Mouse (Mus musculus) kidney, embryonic 15.5 days (tissue): Measurements from ENCODE around the gene Dhh. TPM values are rescaled to one million over a fixed set of nuclear protein-coding genes. Genes with fewer than 3 reads are reported as not detected.
"Not testable (repeated sequence)": the region's sequence is repeated elsewhere in the genome, so short reads cannot be mapped to it uniquely, and the experiment has no call there.

Source experiments
- ATAC-seq: fragments of 200-750 bp; cut with Nextera tagmentation; replicated peaks from 2 replicates; pipeline ENCODE4 v1.8.0; 2017; ENCODE audit warnings: moderate TSS enrichment; ENCODE audit not compliant: low FRiP score
- H3K27ac ChIP-seq: fragments of 300-500 bp; sonication (generic); 2 replicates; pipeline ENCODE4 v1.5.1; 2015; ENCODE audit warnings: mild to moderate bottlenecking, inconsistent platforms
- H3K27me3 ChIP-seq: fragments of 300-500 bp; sonication (generic); 2 replicates; pipeline ENCODE4 v1.6.1; 2015; ENCODE audit warnings: inconsistent platforms
- H3K36me3 ChIP-seq: fragments of 300-500 bp; sonication (generic); 2 replicates; pipeline ENCODE4 v1.6.1; 2015; ENCODE audit warnings: inconsistent platforms
- H3K4me1 ChIP-seq: fragments of 300-500 bp; sonication (generic); 2 replicates; pipeline ENCODE4 v1.6.1; 2015; ENCODE audit warnings: inconsistent platforms
- H3K4me2 ChIP-seq: fragments of 300-500 bp; sonication (generic); 2 replicates; pipeline ENCODE4 v1.6.1; 2015; ENCODE audit warnings: moderate library complexity, mild to moderate bottlenecking, inconsistent platforms
- H3K4me3 ChIP-seq: fragments of 300-500 bp; sonication (generic); replicated peaks from 2 replicates; pipeline ENCODE4 v1.5.1; 2015; ENCODE audit warnings: mild to moderate bottlenecking, inconsistent platforms
- H3K9ac ChIP-seq: fragments of 300-500 bp; sonication (generic); 2 replicates; pipeline ENCODE4 v1.6.1; 2015; ENCODE audit warnings: mild to moderate bottlenecking, inconsistent platforms
- H3K9me3 ChIP-seq: fragments of 300-500 bp; sonication (generic); replicated peaks from 2 replicates; pipeline ENCODE4 v1.6.1; 2016; ENCODE audit warnings: inconsistent platforms
- WGBS: fragments of 180-500 bp; shearing (Covaris S2); methylation state at CpG from one replicate; pipeline ENCODE4 v1.1.7; 2015; ENCODE audit warnings: mixed read lengths; 5-methylcytosine and 5-hydroxymethylcytosine counted together
- polyA plus RNA-seq: library from polyadenylated mRNA; unstranded; fragments of >200 nt; fragmentation: Nextera tagmentation; extraction: Ambion mirVana; gene quantifications from 2 replicates; pipeline ENCODE4 v1.2.1, GENCODE M21; 2015

Dhh gene
- polyA plus RNA-seq = 1.4 and 2.0 TPM in 2 replicates

GRCm38 (mm10) chr15:98897928-98898800, at the start of gene Dhh:
Dhh (minus strand) TSS chr15:98898540.
- WGBS = 1% methylated on average over 41 of the region's 41 CpGs
- peaks cover 78% of the 10 kb centered on the region for H3K27me3 ChIP-seq
- peak within 1 kb of the TSS; percentile 62 for H3K4me2 ChIP-seq
- no peaks in the 10 kb centered on the region for H3K9me3 ChIP-seq
- peak within 1 kb of the TSS; percentile 34 for H3K4me3 ChIP-seq
- H3K36me3 ChIP-seq = peaks cover 3% of the 10 kb centered on the region
- H3K27ac ChIP-seq = no peak within 1 kb of the TSS
- H3K4me1 ChIP-seq = peaks cover 50% of the 10 kb centered on the region
- H3K9ac ChIP-seq = peak within 1 kb of the TSS; percentile 8; the same call in 1 of the 2 replicates
- peak; percentile 52 for ATAC-seq

- H3K9ac ChIP-seq = no peak overlapping the region
- H3K4me1 ChIP-seq = peaks cover 5% of the 10 kb centered on the region
- no peak overlapping the region for H3K27ac ChIP-seq
- H3K36me3 ChIP-seq = peaks cover 16% of the 10 kb centered on the region
- no peak overlapping the region for H3K4me3 ChIP-seq
- no peak overlapping the region for H3K4me2 ChIP-seq
- no peak for ATAC-seq
- H3K9me3 ChIP-seq = no peaks in the 10 kb centered on the region
- 45% methylated on average over 3 of the region's 3 CpGs for WGBS
- no peaks in the 10 kb centered on the region for H3K27me3 ChIP-seq
These were observed 49.5 kb upstream of the Dhh start for GRCm38 (mm10) chr15:98947884-98948283.

GRCm38 (mm10) chr15:98943133-98943532, 44.8 kb upstream of the Dhh start:
- H3K27me3 ChIP-seq = no peaks in the 10 kb centered on the region
- no peaks in the 10 kb centered on the region for H3K36me3 ChIP-seq
- no peaks in the 10 kb centered on the region for H3K4me1 ChIP-seq
- no peak overlapping the region for H3K4me3 ChIP-seq
- 64% methylated on average over 4 of the region's 4 CpGs for WGBS
- no peak overlapping the region for H3K9ac ChIP-seq
- no peaks in the 10 kb centered on the region for H3K9me3 ChIP-seq
- no peak overlapping the region for H3K4me2 ChIP-seq
- no peak for ATAC-seq
- no peak overlapping the region for H3K27ac ChIP-seq

- H3K4me1 ChIP-seq = no peaks in the 10 kb centered on the region
- no peaks in the 10 kb centered on the region for H3K9me3 ChIP-seq
- H3K4me2 ChIP-seq = no peak overlapping the region
- 84% methylated on average over 4 of the region's 4 CpGs for WGBS
- ATAC-seq = no peak
- H3K27ac ChIP-seq = no peak overlapping the region
- no peaks in the 10 kb centered on the region for H3K36me3 ChIP-seq
- H3K9ac ChIP-seq = no peak overlapping the region
- no peak overlapping the region for H3K4me3 ChIP-seq
- no peaks in the 10 kb centered on the region for H3K27me3 ChIP-seq
These were observed 43.7 kb upstream of the Dhh start for GRCm38 (mm10) chr15:98942081-98942480.

GRCm38 (mm10) chr15:98941539-98941938, 43.2 kb upstream of the Dhh start:
- Histone ChIP-seq H3K36me3 (no peaks in the 10 kb centered on the region), H3K4me1 (no peaks in the 10 kb centered on the region), H3K4me3 (no peak overlapping the region), H3K9ac (no peak overlapping the region), H3K27me3 (no peaks in the 10 kb centered on the region), H3K4me2 (no peak overlapping the region), H3K27ac (no peak overlapping the region), H3K9me3 (no peaks in the 10 kb centered on the region)
- WGBS = 76% methylated on average over 2 of the region's 2 CpGs
- no peak for ATAC-seq

- ATAC-seq = no peak
- Histone ChIP-seq H3K36me3 (no peaks in the 10 kb centered on the region), H3K4me3 (no peak overlapping the region), H3K9me3 (no peaks in the 10 kb centered on the region), H3K27me3 (no peaks in the 10 kb centered on the region), H3K9ac (no peak overlapping the region), H3K4me2 (no peak overlapping the region), H3K4me1 (peaks cover 2% of the 10 kb centered on the region), H3K27ac (no peak overlapping the region)
- 76% methylated on average over 10 of the region's 10 CpGs for WGBS
These were observed 42.5 kb upstream of the Dhh start for GRCm38 (mm10) chr15:98940816-98941215.

GRCm38 (mm10) chr15:98934217-98934839, 36.0 kb upstream of the Dhh start, which contains the start of gene Tuba1b:
Tuba1b (minus strand) TSS chr15:98934565.
- Histone ChIP-seq H3K27me3 (no peaks in the 10 kb centered on the region), H3K27ac (peak within 1 kb of the TSS; percentile 99), H3K9me3 (no peaks in the 10 kb centered on the region), H3K4me1 (peaks cover 20% of the 10 kb centered on the region), H3K4me2 (peak within 1 kb of the TSS; percentile 88), H3K4me3 (peak within 1 kb of the TSS; percentile 77), H3K36me3 (peaks cover 12% of the 10 kb centered on the region), H3K9ac (peak within 1 kb of the TSS; percentile 87)
- under 1% methylated on average over 58 of the region's 58 CpGs for WGBS
- ATAC-seq = peak; percentile 98

- WGBS = under 1% methylated on average over 35 of the region's 35 CpGs
- peak overlapping the region; percentile 87 for H3K9ac ChIP-seq
- no peaks in the 10 kb centered on the region for H3K9me3 ChIP-seq
- H3K36me3 ChIP-seq = peaks cover 12% of the 10 kb centered on the region
- H3K4me2 ChIP-seq = peak overlapping the region; percentile 88
- H3K4me1 ChIP-seq = peaks cover 22% of the 10 kb centered on the region
- H3K4me3 ChIP-seq = peak overlapping the region; percentile 77
- H3K27me3 ChIP-seq = no peaks in the 10 kb centered on the region
- H3K27ac ChIP-seq = peak overlapping the region; percentile 99
- ATAC-seq = peak; percentile 80
These were observed 35.5 kb upstream of the Dhh start for GRCm38 (mm10) chr15:98933833-98934216.

- not testable (repeated sequence) for H3K27me3 ChIP-seq, H3K9me3 ChIP-seq, ATAC-seq
- Histone ChIP-seq H3K4me3 (peak overlapping the region; percentile 77), H3K27ac (peak overlapping the region; percentile 99), H3K4me2 (peak overlapping the region; percentile 88), H3K4me1 (peaks cover 27% of the 10 kb centered on the region), H3K9ac (peak overlapping the region; percentile 87), H3K36me3 (peaks cover 12% of the 10 kb centered on the region)
- 5% methylated on average over 8 of the region's 9 CpGs for WGBS
These were observed 34.8 kb upstream of the Dhh start for GRCm38 (mm10) chr15:98933004-98933671.

- Histone ChIP-seq H3K4me1 (peaks cover 26% of the 10 kb centered on the region), H3K4me3 (no peak overlapping the region), H3K9me3 (no peaks in the 10 kb centered on the region), H3K9ac (no peak overlapping the region), H3K4me2 (no peak overlapping the region), H3K36me3 (peaks cover 12% of the 10 kb centered on the region), H3K27ac (0 out of 2 replicates have a peak overlapping the region, but pooled peaks have one; percentile 10), H3K27me3 (no peaks in the 10 kb centered on the region)
- 67% methylated on average over 3 of the region's 3 CpGs for WGBS
- no peak for ATAC-seq
These were observed 32.7 kb upstream of the Dhh start for GRCm38 (mm10) chr15:98930998-98931397.

GRCm38 (mm10) chr15:98930017-98930734, 31.8 kb upstream of the Dhh start:
- Histone ChIP-seq H3K4me1 (peaks cover 18% of the 10 kb centered on the region), H3K27me3 (no peaks in the 10 kb centered on the region), H3K36me3 (peaks cover 12% of the 10 kb centered on the region), H3K4me2 (no peak overlapping the region), H3K4me3 (no peak overlapping the region), H3K27ac (peak overlapping the region; percentile 49; the same call in 1 of the 2 replicates), H3K9me3 (no peaks in the 10 kb centered on the region), H3K9ac (no peak overlapping the region)
- 48% methylated on average over 8 of the region's 8 CpGs for WGBS
- no peak for ATAC-seq
